Mouse (Mus musculus) megakaryocyte, embryonic 14.5 days (primary cell): ENCODE data around the gene Gm973.

Experiments
- FLI1 ChIP-seq: IDR thresholded peaks from 2 replicates; pipeline ENCODE4 v1.6.1; 2012; ENCODE audit warnings: low read length, inconsistent platforms, mixed read lengths
- GATA1 ChIP-seq: IDR thresholded peaks from 3 replicates; pipeline ENCODE4 v1.6.1; 2012; ENCODE audit warnings: mixed read lengths, low read length, inconsistent platforms, borderline replicate concordance

DNA sequence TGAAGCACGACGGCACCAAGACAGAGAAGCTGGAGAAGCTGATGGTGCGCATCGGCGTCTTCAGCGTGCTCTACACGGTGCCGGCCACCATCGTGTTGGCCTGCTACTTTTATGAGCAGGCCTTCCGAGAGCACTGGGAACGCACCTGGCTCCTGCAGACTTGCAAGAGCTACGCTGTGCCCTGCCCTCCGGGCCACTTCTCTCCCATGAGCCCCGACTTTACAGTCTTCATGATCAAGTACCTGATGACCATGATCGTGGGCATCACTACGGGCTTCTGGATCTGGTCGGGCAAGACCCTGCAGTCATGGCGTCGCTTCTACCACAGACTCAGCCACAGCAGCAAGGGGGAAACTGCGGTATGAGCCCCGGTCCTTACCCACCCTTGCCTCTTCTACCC is 31.8 kb upstream of the Gm973 start:
- TF ChIP-seq GATA1 (no peak), FLI1 (no peak)
